Mouse (Mus musculus) G1E (cell line): ENCODE results near the gene Myo1d. TPM values are rescaled to one million over a fixed set of nuclear protein-coding genes. Genes with fewer than 3 reads are reported as not detected.

Experiments
- ATAC-seq: 2 replicates; pipeline ENCODE4 v1.8.0; 2016; ENCODE audit warnings: mild to moderate bottlenecking; ENCODE audit not compliant: insufficient number of reproducible peaks, poor library complexity, low FRiP score, severe bottlenecking; ENCODE audit errors: extremely low read depth
- DNase-seq: peaks from one replicate; pipeline ENCODE4 v3.0.0; 2012; ENCODE audit warnings: low spot score
- H3K27me3 ChIP-seq: 2 replicates; pipeline ENCODE4 v1.6.1; 2012; ENCODE audit warnings: mild to moderate bottlenecking, low read length, inconsistent platforms; ENCODE audit not compliant: insufficient read depth
- H3K36me3 ChIP-seq: replicated peaks from 2 replicates; pipeline ENCODE3; 2012; ENCODE audit warnings: mild to moderate bottlenecking, inconsistent platforms
- H3K4me1 ChIP-seq: 2 replicates; pipeline ENCODE4 v1.6.1; 2012; ENCODE audit warnings: low read depth, low read length, inconsistent platforms, mixed read lengths; ENCODE audit not compliant: insufficient read depth
- H3K4me3 ChIP-seq: 2 replicates; pipeline ENCODE4 v1.5.1; 2012; ENCODE audit warnings: low read depth, mild to moderate bottlenecking, inconsistent platforms, low read length, moderate library complexity, mixed read lengths
- H3K9me3 ChIP-seq: replicated peaks from 2 replicates; pipeline ENCODE4 v1.6.1; 2012; ENCODE audit warnings: inconsistent platforms
- CTCF ChIP-seq: IDR thresholded peaks from 2 replicates; pipeline ENCODE4 v1.5.1; 2012; ENCODE audit warnings: low read depth, low read length, inconsistent platforms, mixed read lengths
- GATA1 ChIP-seq: IDR thresholded peaks from 2 replicates; pipeline ENCODE4 v1.6.1; 2012; ENCODE audit warnings: borderline replicate concordance, low read length, inconsistent platforms, mixed read lengths
- GATA2 ChIP-seq: IDR thresholded peaks from 2 replicates; pipeline ENCODE4 v1.6.1; 2012; ENCODE audit warnings: low read depth, low read length, inconsistent platforms, borderline replicate concordance
- POLR2AphosphoS5 ChIP-seq: IDR thresholded peaks from 2 replicates; pipeline ENCODE4 v1.6.1; 2012; ENCODE audit warnings: low read depth, low read length, inconsistent platforms; ENCODE audit not compliant: insufficient replicate concordance
- TAL1 ChIP-seq: conservative IDR thresholded peaks from 2 replicates; pipeline ENCODE4 v1.6.1; 2012; ENCODE audit warnings: low read depth, low read length, inconsistent platforms, mixed read lengths
- polyA plus RNA-seq: library from polyadenylated mRNA; stranded (reverse); fragments of >175 nt; gene quantifications from 2 replicates; pipeline ENCODE4 v1.2.3, GENCODE M21; 2012
- total RNA-seq, 2 experiments: library from RNA; stranded (forward) in 1 of 2; stranded (reverse) in 1 of 2; fragments of 200-1000 nt in 1 of 2; fragments of >200 nt in 1 of 2; fragmentation: Nextera tagmentation in 1 of 2; gene quantifications; 2 replicates each; pipeline ENCODE4 v1.2.3; 2014 to 2017

The Myo1d gene
- total and polyA plus RNA-seq, 3 experiments, result not detected

DNA sequence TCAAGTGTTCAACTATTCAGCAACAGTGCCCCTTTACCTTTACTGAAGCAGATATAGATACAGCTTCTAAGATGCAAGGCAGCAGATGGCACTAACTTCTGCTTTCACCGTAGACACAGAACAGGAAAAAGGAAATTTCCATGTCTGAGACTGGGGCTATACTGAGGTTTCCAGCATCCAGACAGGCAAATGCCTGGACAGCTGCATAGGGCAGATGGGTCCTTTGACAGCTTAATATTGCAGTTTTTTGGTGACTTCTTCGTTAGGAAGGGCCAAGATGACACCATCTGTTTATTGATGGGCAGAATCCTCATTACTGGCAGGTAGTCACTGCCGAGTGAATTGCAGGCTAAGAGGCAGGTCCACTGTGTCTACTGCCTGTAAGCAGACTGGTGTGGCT lies 228.2 kb downstream of the Myo1d start:
- Histone ChIP-seq H3K27me3 (peaks cover 2% of the 10 kb centered on the region; the same call in 1 of the 2 replicates), H3K4me1 (no peaks in the 10 kb centered on the region), H3K36me3 (no peaks in the 10 kb centered on the region), H3K4me3 (no peak overlapping the region), H3K9me3 (no peaks in the 10 kb centered on the region)
- TF ChIP-seq CTCF, result no peak
- DNase-seq (no peak), ATAC-seq (no peak)

GRCm38 (mm10) chr11:80550264-80550663 lies 229.6 kb downstream of the Myo1d start:
- Histone ChIP-seq H3K27me3 (peaks cover 2% of the 10 kb centered on the region; the same call in 1 of the 2 replicates), H3K4me1 (no peaks in the 10 kb centered on the region), H3K4me3 (no peak overlapping the region), H3K9me3 (no peaks in the 10 kb centered on the region), H3K36me3 (no peaks in the 10 kb centered on the region)
- DNase-seq, result no peak
- no peak for ATAC-seq
- TF ChIP-seq GATA2, result no peak
- TF ChIP-seq CTCF, result no peak
- TF ChIP-seq POLR2AphosphoS5, result no peak
- no peak for TF ChIP-seq TAL1

DNA sequence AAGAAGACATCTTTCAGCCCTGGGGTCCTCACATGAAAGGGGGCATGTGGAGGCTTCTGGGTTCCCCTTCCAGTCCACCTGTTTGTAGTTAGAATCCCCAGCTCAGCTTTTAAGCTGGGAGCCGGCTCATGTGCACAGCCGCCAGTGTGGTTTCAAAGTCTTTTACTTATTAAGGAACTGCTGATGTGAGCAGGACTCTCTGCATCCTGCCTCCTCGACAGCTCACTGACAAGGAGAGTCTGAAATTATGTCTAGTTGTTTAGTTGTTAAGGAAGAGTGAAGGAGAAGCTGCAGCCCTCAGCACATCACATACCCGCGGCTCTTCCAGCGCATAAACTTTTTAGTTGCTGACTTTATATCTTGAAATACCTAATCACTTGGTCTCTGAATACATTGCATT lies 230.0 kb downstream of the Myo1d start:
- TF ChIP-seq GATA1, result no peak
- no peak for TF ChIP-seq GATA2
- no peak for TF ChIP-seq CTCF
- no peak for TF ChIP-seq TAL1
- TF ChIP-seq POLR2AphosphoS5, result no peak
- Histone ChIP-seq H3K4me3 (no peak overlapping the region), H3K27me3 (peaks cover 2% of the 10 kb centered on the region; the same call in 1 of the 2 replicates), H3K9me3 (no peaks in the 10 kb centered on the region), H3K36me3 (no peaks in the 10 kb centered on the region), H3K4me1 (no peaks in the 10 kb centered on the region)
- DNase-seq (no peak), ATAC-seq (no peak)

DNA sequence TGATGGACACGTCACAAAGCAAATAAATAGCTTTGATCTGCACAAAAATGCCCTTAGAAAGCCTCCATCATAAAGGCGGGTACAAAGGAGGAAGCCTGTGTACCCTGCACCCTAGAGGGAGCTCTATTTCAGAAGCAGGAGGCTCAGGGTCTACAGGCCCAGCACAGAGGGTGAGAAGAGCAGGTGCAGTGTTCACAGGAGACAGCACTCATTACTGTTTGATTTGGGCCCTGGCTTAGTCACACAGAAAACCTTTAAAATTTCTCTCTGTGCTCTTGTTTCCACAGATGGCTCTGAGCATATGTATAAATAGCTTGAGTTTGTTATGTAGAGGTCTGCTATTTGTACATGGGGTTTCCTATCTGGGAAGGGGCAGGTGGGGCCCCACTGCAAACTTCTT lies 233.6 kb downstream of the Myo1d start:
- Histone ChIP-seq H3K9me3 (no peaks in the 10 kb centered on the region), H3K4me1 (no peaks in the 10 kb centered on the region), H3K4me3 (no peak overlapping the region), H3K36me3 (no peaks in the 10 kb centered on the region), H3K27me3 (no peaks in the 10 kb centered on the region)
- ATAC-seq, result no peak
- TF ChIP-seq GATA1 (no peak), POLR2AphosphoS5 (no peak)
- no peak for DNase-seq

GRCm38 (mm10) chr11:80539056-80539455 lies 240.8 kb downstream of the Myo1d start:
- Histone ChIP-seq H3K4me1 (no peaks in the 10 kb centered on the region), H3K36me3 (no peaks in the 10 kb centered on the region), H3K4me3 (no peak overlapping the region), H3K9me3 (no peaks in the 10 kb centered on the region), H3K27me3 (no peaks in the 10 kb centered on the region)
- ATAC-seq, result no peak
- no peak for DNase-seq
- TF ChIP-seq POLR2AphosphoS5 (no peak), GATA2 (no peak), GATA1 (no peak)

DNA sequence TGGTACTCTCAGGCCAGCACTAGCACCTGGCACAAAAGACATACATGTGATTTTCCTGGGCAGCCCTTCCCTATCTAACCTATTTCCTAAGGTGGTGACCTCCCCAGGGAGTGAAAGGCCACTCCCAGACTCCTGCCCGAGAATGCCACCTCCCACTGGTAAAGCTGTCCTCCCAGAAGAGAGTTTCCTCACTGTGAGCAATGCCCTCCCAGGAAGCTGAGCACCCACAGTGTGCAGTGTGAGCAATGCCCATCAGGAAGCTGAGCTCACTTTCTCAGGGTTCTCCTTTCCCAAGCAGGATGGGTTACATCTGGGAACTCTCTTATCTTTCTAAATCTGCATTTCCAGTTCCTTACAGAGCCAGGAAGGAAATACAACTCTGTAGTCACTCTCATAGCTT lies 246.9 kb downstream of the Myo1d start:
- H3K27me3 ChIP-seq, result no peaks in the 10 kb centered on the region; the same call in 1 of the 2 replicates
- no peaks in the 10 kb centered on the region for H3K9me3 ChIP-seq
- TF ChIP-seq GATA1, result no peak
- no peak for TF ChIP-seq POLR2AphosphoS5
- no peak for TF ChIP-seq TAL1
- H3K4me1 ChIP-seq, result no peaks in the 10 kb centered on the region
- DNase-seq, result no peak
- ATAC-seq, result no peak
- no peak overlapping the region for H3K4me3 ChIP-seq
- no peaks in the 10 kb centered on the region for H3K36me3 ChIP-seq

- Histone ChIP-seq H3K9me3 (no peaks in the 10 kb centered on the region), H3K36me3 (no peaks in the 10 kb centered on the region), H3K27me3 (no peaks in the 10 kb centered on the region; the same call in 1 of the 2 replicates), H3K4me1 (no peaks in the 10 kb centered on the region), H3K4me3 (no peak overlapping the region)
- TF ChIP-seq GATA1 (no peak), GATA2 (no peak), POLR2AphosphoS5 (no peak), TAL1 (no peak), CTCF (no peak)
- DNase-seq (no peak), ATAC-seq (no peak)
Measured at GRCm38 (mm10) chr11:80529149-80529548, 250.7 kb downstream of the Myo1d start.
